Mouse (Mus musculus) adrenal gland, postnatal 10 days (tissue): ENCODE measurements around the gene Zfp207. TPM values are rescaled to one million over a fixed set of nuclear protein-coding genes. Genes with fewer than 3 reads are reported as not detected.
"Not testable (repeated sequence)": the region's sequence is repeated elsewhere in the genome, so short reads cannot be mapped to it uniquely, and the experiment has no call there.

Experiments used
- DNase-seq: peaks from one replicate; pipeline ENCODE4 v3.0.0; 2021; ENCODE audit warnings: mixed read lengths
- total RNA-seq, 2 experiments: library from RNA; stranded (reverse); gene quantifications; 2 replicates each; pipeline ENCODE4 v1.2.3; 2021

Gene Zfp207
- total RNA-seq, 2 experiments from 2014 or later, result 134 to 158 TPM

DNA sequence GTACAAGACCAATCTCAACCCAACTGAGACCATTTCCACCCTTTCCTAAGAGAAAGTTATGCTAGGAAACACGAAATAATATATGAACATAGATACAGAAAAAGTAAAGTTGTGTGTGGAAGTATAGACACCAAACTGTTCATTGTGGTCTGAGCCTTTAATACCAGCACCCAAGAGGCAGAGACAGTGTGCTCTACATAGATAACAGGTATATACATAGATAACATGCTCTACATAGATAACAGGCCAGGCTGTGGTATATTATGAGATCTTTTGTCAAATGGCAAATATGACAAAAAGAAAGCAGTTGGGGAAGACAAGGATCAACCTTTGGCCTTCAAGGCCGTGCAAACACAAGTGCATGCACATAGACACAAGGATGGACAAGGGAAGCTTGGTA, 27.3 kb downstream of the Zfp207 start:
- DNase-seq, result no peak

DNA sequence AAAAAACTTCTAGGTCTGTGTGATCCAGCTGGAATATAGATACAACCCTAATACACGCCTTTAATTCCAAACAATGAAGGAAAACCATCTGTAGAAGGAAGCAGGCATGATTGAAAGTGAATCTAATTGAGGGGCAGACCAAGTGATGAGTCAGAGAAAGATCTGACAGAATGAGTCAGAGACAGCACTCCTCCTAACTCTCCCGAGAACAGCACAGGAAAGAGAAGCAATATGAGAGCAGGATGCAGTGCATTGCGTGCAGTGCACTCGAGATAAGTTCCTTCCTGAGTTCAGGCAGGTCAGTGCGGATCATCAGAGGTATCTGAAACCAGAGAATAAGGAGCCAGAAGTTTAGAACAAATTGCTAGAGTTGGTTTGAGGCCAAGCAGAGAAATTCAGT, 34.0 kb downstream of the Zfp207 start:
- no peak for DNase-seq

DNA sequence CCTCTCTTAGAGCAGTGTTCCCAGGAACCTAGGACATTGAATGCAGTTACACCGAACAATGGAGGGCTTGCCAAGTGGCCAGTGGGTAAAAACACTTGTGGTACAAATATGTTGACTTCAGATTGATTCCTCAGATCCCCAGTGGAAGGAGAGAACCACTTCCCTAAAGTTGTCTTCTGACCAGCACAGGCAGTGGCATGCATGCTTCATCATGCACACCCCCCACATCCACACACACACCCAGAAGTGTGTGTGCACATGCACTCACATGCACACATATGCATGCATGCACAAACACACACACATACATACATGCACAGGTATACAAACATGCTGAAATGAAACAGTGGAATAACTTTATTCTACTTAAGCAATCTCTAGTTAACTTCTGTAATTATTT, 36.7 kb downstream of the Zfp207 start:
- no peak for DNase-seq

DNA sequence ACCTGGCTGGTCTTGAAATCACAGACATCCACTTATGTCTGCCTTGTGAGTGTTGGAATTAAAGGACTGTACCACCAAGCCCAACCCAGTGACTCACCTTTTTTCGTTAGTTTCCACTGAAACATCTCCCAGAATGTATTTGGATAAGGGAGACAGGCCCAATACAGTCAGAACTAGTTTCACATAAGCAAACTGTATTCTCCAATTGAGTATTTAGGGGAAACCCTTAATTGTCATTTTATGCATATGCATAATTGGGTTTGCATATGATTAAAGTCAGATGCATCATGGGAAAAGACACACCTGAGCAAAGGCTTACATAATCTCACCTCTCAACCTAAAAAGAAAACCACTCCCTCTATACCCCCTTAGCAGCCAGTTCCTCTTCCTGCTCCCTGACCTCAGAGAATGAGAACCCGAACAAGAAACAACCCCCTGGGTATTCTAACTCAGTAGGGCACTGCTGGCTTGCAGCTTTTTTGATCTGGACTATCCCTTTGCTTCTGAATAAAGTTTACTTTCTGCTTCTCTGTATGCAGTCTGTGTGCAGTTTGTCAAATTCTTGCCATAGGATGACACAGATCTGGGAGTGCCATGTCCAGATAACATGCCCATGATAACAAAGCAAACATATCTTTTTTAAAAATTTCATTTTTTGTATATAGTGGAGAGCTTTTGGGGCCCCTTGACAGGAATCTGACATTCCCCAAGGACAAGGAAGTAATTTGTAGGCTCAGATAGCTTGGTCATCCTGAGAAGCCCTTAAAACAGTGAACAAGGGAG, 37.3 kb downstream of the Zfp207 start:
- DNase-seq, result no peak

DNA sequence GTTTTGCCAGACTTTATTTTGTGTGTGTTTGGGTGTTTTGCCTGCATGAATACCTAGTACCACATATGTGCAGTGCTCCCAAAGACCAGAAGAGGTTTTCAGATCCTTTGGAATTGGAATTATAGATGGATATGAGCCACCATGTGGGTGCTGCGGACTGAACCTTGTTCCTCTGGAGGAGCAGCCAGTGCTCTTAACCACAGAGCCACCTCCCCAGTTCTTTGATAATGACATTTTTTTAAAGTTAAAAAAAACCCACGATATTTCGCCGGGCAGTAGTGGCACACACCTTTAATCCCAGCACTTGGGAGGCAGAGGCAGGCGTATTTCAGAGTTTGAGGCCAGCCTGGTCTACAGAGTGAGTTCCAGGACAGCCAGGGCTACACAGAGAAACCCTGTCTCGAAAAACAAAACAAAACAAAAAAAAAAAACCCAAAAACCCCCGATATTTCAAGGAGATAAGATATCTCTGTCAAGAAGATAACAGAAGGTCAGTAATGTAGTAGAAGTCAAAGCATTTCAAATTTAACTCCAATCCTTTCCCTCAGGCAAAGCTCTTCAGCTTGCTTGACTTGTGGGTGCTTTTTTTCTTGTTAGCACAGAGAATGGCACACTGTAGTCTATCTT, 38.5 kb downstream of the Zfp207 start:
- DNase-seq, result no peak

DNA sequence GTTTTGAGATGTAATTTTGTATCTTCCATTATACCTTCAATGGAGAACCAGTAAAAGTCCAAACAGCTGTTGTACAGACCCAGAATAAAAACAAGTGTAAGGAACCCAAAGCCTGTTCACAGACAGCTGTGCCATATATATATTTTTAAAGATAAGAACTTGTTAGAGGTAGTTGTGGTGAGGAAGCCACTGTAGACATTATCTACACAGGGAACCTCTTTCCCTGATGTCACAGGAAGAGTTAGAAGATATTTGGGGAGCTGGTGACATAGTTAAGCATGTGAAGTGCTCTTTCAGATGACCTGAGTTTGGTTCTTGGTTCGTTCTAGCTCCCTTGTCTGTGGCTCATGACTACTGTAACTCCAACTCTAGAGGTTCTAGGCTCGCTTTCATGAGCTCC, 41.6 kb downstream of the Zfp207 start:
- no peak for DNase-seq

DNA sequence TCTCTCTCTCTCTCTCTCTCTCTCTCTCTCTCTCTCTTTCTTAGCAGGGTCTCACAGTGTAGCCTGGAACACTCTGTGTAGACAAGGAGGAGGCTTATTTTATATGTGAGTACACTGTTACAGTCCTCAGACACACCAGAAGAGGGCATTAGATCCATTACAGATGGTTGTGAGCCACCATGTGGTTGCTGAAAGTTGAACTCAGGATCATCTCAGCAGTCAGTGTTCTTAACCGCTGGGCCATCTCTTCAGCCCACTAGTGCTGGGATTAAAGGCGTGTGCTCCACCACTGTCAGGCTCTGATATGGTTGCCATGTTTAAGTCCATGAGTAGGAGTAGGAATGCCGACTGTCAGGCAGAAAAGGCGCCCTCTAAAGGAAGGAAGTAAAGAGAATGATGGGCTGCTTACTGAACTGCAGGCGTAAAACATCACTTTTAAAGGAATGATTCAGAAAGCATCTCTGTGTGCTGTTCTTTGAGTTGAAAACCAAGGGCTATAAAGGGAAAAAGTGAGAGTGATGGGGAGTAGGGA, 42.2 kb downstream of the Zfp207 start:
- no peak for DNase-seq

DNA sequence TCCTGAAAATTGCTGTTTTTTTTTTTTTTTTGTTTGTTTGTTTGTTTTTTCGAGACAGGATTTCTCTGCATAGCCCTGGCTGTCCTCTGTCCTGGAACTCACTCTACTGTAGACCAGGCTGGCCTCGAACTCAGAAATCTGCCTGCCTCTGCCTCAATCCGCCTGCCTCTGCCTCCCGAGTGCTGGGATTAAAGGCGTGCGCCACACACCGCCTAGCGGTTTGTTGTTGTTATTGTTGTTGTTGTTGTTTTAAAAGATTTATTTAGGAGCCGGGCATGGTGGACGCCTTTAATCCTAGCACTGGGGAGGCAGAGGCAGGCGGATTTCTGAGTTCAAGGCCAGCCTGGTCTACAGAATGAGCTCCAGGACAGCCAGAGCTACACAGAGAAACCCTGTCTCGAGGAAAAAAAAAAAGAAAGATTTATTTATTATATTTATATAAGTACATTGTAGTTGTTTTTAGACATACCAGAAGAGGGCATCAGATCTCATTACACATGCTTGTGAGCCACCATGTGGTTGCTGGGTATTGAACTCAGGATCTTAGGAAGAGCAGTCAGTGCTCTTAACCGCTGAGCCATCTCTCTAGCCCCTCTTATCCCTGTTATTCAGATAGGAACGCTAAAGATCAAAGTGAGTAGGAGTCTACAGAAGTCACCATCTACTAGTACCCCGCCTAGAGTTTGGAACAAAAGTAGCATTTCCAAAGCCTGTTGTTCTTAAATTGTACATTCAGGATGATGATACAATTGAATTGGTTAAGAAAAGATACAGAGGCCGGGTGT, 43.1 kb downstream of the Zfp207 start:
- not testable (repeated sequence) for DNase-seq

DNA sequence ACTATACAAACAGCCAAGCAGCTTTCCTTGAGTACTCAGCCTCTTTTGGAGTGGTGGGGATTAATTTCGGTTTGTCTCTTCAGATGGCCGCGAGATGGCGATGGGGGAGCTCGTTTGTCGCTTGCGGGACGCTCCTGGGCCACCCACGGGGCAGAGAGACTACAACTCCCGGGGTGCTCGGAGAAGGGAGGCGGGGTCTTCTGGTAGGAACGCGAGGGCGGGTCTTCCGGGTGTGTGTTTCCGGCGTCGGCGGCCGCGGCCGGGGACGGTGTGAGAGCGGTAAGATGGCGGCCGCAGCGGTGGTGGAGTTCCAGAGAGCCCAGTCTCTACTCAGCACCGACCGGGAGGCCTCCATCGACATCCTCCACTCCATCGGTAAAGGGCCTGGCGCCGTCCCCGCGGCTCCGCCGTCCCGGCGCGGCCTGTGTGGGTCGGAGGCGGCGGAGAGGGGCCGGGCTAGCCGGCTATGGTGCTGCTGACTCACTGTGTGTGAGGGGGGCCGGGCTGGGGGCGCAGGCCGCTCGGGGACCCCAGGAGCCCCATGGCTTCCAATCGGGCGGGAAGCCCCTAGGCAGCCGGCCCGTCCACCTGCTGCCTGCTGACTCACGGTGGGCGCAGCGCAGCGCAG, 45.4 kb downstream of the Zfp207 start, which contains the start of gene Psmd11:
Psmd11 (plus strand) TSS at position 235 of the 628 bp plus-strand sequence.
- DNase-seq, result peak; percentile 96

DNA sequence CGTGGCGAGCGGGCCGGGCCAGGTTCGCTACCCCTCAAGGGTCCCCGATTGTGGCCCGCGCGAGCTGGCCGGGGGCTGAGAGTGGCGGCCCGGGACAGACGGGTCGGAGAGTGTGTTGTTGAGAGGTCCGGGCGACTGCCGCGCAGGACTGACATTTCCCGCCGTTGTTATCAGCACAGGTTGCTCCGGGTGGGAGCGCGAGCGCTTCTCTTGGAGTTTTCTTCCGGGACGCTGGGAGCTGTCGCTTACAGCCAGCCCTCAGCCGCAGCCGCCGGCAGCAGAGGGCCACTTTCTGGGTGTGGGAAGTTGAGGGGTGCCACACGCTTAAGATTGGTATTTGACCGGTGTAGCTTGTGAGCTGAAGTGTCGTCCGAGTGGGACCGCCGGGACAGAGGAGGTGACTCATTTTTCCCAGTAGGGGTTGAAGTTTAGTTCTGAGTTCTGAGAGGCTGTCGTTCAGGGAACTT, 46.0 kb downstream of the Zfp207 start:
- peak; percentile 62 for DNase-seq

DNA sequence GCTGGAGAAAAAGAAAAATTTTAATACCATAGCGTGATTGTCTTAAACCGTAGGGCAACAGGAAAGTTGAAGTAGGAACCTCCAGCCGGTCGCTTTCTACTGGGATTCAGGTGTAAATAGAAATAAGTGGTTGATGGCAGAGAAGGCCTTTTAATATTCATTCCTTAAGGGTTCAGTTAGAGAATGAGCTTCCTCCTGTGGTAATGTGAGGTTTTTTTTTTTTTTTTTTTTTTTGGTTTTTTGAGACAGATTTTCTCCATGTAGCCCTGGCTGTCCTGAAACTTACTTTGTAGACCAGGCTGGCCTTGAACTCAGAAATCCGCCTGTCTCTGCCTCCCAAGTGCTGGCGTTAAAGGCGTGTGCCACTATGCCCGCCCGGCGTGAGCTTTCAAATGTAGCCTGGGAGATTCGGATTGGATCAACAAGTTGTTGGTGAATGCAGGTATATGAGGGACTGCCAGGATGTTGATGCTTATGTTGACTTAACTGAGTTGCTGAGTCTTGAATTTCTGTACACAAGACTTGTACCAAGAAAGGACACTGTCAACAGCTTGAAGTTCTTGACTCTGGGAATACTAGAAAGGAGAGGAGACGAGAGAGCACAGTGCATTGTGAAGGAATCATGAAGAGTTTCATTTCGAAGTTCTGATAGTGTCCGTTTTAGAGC, 46.6 kb downstream of the Zfp207 start:
- no peak for DNase-seq

DNA sequence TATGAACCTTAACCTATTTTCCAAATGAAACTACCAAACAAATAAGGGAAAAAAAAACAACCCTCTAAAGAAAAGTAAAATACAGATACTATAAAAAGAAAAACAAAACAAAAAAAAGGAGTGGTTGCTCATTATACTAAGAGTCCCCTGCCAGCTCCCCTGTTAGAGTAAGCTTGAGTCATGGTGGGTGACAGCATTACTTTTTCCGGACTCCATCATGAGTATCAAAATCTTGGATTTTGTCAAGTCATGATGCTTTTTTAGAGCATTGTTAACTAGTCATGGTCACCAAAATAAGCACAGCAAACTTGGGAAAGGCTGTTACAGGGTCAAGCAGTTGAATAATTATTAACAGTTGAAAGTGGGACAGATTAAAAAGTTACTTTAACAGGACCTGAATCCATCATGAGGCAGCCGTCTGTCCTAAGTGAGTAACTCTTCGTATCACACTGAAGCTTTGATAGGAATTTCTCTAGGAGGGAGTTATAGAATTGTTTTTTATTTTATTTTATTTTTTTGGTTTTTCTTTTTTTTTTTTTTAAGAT, 47.4 kb downstream of the Zfp207 start:
- no peak for DNase-seq

DNA sequence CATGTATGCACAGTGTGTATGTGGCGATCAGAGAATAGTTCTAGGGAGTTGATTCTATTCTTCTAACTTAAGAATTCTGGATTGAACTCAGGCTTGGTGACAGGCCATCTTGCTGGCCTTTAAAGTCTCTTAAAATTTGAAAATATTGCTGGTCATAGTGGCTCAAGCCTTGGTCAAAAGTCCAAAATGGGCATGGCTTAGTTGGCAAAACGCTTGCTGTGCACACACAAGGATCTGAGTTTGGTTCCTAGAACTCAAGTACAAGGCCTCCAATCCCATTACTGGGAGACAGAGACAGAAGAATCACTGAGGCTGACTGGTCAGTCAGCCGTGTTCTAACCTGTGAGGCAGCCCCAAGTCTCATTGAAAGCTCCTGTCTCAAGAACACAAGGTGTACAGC, 63.8 kb downstream of the Zfp207 start:
- no peak for DNase-seq

DNA sequence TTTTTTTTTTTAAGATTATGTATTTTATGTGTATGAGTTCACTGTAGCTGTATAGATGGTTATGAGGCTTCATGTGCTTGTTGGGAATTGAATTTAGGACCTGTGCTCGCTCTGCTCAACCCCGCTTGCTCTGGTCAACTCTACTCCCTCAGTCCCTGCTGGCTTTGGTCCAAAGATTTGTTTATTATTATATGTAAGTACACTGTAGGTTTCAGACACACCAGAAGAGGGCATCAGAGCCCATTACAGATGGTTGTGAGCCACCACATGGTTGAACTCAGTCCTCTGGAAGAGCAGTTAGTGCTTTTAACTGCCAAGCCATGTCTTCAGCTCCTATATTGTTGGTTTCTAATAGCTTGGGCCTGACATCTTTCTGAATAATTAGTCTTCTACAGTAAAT, 66.8 kb downstream of the Zfp207 start:
- no peak for DNase-seq

DNA sequence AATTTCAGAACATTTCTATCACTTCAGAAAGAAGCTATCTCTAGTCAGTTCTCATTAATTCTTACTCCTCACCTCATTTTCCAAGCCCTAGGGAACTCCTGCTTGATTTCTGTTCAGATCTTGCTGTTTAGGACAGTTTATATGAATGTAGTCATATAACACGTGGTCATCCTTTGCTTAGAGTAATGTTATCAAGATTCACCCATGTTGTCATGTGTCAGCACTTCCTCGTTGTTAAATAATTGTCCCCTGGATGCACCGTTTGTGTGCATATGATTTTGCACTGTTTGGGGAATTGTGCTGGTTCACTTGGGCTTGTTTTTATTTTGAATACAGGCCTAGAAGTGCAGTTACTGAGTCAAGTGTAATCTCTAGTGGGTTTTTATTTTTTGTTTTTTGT, 69.2 kb downstream of the Zfp207 start:
- no peak for DNase-seq

DNA sequence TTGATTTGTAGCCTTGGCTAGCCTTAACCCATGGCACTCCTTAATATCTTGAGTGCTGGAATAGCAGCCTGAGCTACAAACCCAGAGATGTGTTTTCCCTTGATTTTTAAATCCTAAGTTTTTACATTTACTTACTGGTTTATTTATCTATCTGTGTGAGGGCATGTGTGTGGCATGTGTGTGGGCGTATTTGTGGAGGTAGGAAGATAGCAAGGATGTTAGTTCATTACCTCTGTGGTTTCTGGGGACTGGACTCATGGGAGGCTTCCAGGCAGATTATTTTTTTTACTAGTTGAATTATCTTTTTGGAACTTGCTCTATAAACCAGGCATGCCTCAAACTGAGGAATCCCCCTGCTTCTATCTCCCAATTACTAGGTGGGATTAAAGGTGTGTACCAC, 70.1 kb downstream of the Zfp207 start:
- DNase-seq, result no peak

Other genes with a start within 250 kb of the Zfp207 start
- gene Tefm, start 241.1 kb upstream of the Zfp207 start, total RNA-seq, result 10 to 100 TPM; 23.1 to 28.1 TPM
- gene Adap2, start 229.2 kb upstream of the Zfp207 start, total RNA-seq, result 10 to 100 TPM; 10.4 to 12.5 TPM
- gene Rnf135, start 199.4 kb upstream of the Zfp207 start, total RNA-seq, result 10 to 100 TPM in 1 of 2 experiments, 1 to 10 TPM in 1; 6.9 to 11.0 TPM
- gene Rhot1, start 174.3 kb upstream of the Zfp207 start, total RNA-seq, result 10 to 100 TPM; 56.5 to 69.3 TPM
- gene Rhbdl3, start 82.4 kb upstream of the Zfp207 start, total RNA-seq, result 1 to 10 TPM; 3.0 to 3.9 TPM
- 10 to 100 TPM; 14.9 to 21.1 TPM for gene 5730455P16Rik, start 5.2 kb upstream of the Zfp207 start, total RNA-seq
- gene Psmd11, start 45.3 kb downstream of the Zfp207 start, total RNA-seq, result 100 to 1,000 TPM; 108 to 118 TPM
- 1 to 10 TPM; 2.2 to 3.9 TPM for gene Cdk5r1, start 93.7 kb downstream of the Zfp207 start, total RNA-seq